Mouse (Mus musculus) C2C12 (cell line): ENCODE measurements at regions not wholly inside any gene's neighbourhood (a gene's known extent, or its start where the extent isn't known, plus 50 kb on each side); places are given as distances from the start of the nearest gene placed in this dataset.

Experiments used
- H3K27me3 ChIP-seq: one replicate; pipeline ENCODE4 v1.6.1; 2011; ENCODE audit not compliant: control insufficient read depth, insufficient read depth, insufficient read length
- H3K36me3 ChIP-seq: one replicate; pipeline ENCODE4 v1.6.1; 2011; ENCODE audit not compliant: control insufficient read depth, insufficient read depth
- H3K4me3 ChIP-seq: one replicate; pipeline ENCODE4 v1.5.1; 2011; ENCODE audit warnings: mild to moderate bottlenecking, control low read depth; ENCODE audit not compliant: poor library complexity, insufficient read depth, severe bottlenecking
- H3K79me2 ChIP-seq: one replicate; pipeline ENCODE4 v1.6.1; 2011; ENCODE audit not compliant: control insufficient read depth, insufficient read depth
- H3K79me3 ChIP-seq: one replicate; pipeline ENCODE4 v1.6.1; 2011; ENCODE audit warnings: low read depth, control low read depth
- H3ac ChIP-seq: one replicate; pipeline ENCODE3; 2011; ENCODE audit warnings: low read depth; ENCODE audit not compliant: control insufficient read depth, insufficient read length
- CEBPB ChIP-seq: IDR thresholded peaks from one replicate; pipeline ENCODE4 v1.6.1; 2011; ENCODE audit warnings: low read depth, mild to moderate bottlenecking, control low read depth, moderate library complexity
- CTCF ChIP-seq: IDR thresholded peaks from one replicate; pipeline ENCODE4 v1.5.1; 2011; ENCODE audit not compliant: control insufficient read depth, insufficient read depth, insufficient read length
- FOSL1 ChIP-seq: IDR thresholded peaks from one replicate; pipeline ENCODE4 v1.8.0; 2011; ENCODE audit warnings: mild to moderate bottlenecking, low read length; ENCODE audit not compliant: poor library complexity, insufficient read depth, severe bottlenecking
- MAX ChIP-seq: IDR thresholded peaks from one replicate; pipeline ENCODE4 v1.6.1; 2011; ENCODE audit warnings: mild to moderate bottlenecking, control low read depth
- MYOD1 ChIP-seq: IDR thresholded peaks from one replicate; pipeline ENCODE4 v1.6.1; 2011; ENCODE audit warnings: low read depth; ENCODE audit not compliant: control insufficient read depth, insufficient read length
- MYOG ChIP-seq: IDR thresholded peaks from one replicate; pipeline ENCODE4 v1.6.1; 2011; ENCODE audit not compliant: control insufficient read depth, insufficient read length; ENCODE audit errors: extremely low read depth
- USF1 ChIP-seq: IDR thresholded peaks from one replicate; pipeline ENCODE4 v1.6.1; 2011; ENCODE audit warnings: low read depth, mild to moderate bottlenecking, control low read depth, moderate library complexity

GRCm38 (mm10) chr1:137620672-137621071, 554.8 kb downstream of the Ptprc start:
- TF ChIP-seq USF1 (no peak), MYOD1 (no peak), CEBPB (no peak)
- Histone ChIP-seq H3K36me3 (no peaks in the 10 kb centered on the region), H3K27me3 (no peaks in the 10 kb centered on the region), H3K79me3 (no peaks in the 10 kb centered on the region), H3ac (no peak overlapping the region), H3K4me3 (no peak overlapping the region), H3K79me2 (no peaks in the 10 kb centered on the region)

- Histone ChIP-seq H3K4me3 (no peak overlapping the region), H3K36me3 (no peaks in the 10 kb centered on the region), H3K27me3 (no peaks in the 10 kb centered on the region), H3K79me3 (no peaks in the 10 kb centered on the region), H3K79me2 (no peaks in the 10 kb centered on the region), H3ac (no peak overlapping the region)
- TF ChIP-seq FOSL1 (no peak), MYOG (no peak), USF1 (no peak), CEBPB (no peak), MYOD1 (no peak), CTCF (no peak), MAX (no peak)
Measured at GRCm38 (mm10) chr1:137618231-137618630, 557.3 kb downstream of the Ptprc start.

- Histone ChIP-seq H3K79me3 (no peaks in the 10 kb centered on the region), H3K36me3 (no peaks in the 10 kb centered on the region), H3K27me3 (no peaks in the 10 kb centered on the region), H3K79me2 (no peaks in the 10 kb centered on the region), H3ac (no peak overlapping the region), H3K4me3 (no peak overlapping the region)
- no peak for TF ChIP-seq CTCF
- TF ChIP-seq MAX, result no peak
- TF ChIP-seq FOSL1, result no peak
Measured at GRCm38 (mm10) chr1:137617513-137617912, 558.0 kb downstream of the Ptprc start.

GRCm38 (mm10) chr1:137606716-137607115, 568.8 kb downstream of the Ptprc start:
- Histone ChIP-seq H3K27me3 (no peaks in the 10 kb centered on the region), H3K4me3 (no peak overlapping the region), H3K79me3 (no peaks in the 10 kb centered on the region), H3K79me2 (no peaks in the 10 kb centered on the region), H3ac (no peak overlapping the region), H3K36me3 (no peaks in the 10 kb centered on the region)
- TF ChIP-seq MYOD1 (no peak), CTCF (no peak), MAX (no peak), CEBPB (no peak), FOSL1 (no peak), MYOG (no peak), USF1 (no peak)

GRCm38 (mm10) chr1:137605890-137606663, 569.4 kb downstream of the Ptprc start:
- Histone ChIP-seq H3K36me3 (no peaks in the 10 kb centered on the region), H3ac (no peak overlapping the region), H3K4me3 (no peak overlapping the region), H3K27me3 (no peaks in the 10 kb centered on the region), H3K79me3 (no peaks in the 10 kb centered on the region), H3K79me2 (no peaks in the 10 kb centered on the region)
- TF ChIP-seq CTCF (no peak), FOSL1 (no peak), MYOD1 (no peak), MYOG (no peak), MAX (no peak), CEBPB (no peak), USF1 (no peak)

- Histone ChIP-seq H3ac (no peak overlapping the region), H3K79me3 (no peaks in the 10 kb centered on the region), H3K4me3 (no peak overlapping the region), H3K79me2 (no peaks in the 10 kb centered on the region), H3K27me3 (no peaks in the 10 kb centered on the region), H3K36me3 (no peaks in the 10 kb centered on the region)
- TF ChIP-seq USF1 (no peak), FOSL1 (no peak), MAX (no peak), MYOD1 (no peak), CTCF (no peak), CEBPB (no peak), MYOG (no peak)
Measured at GRCm38 (mm10) chr1:137593732-137594131, 581.8 kb downstream of the Ptprc start.
